Mouse (Mus musculus): Measurements from ENCODE around the gene Gm16503. TPM values are rescaled to one million over a fixed set of nuclear protein-coding genes. Genes with fewer than 3 reads are reported as not detected.
"Not testable (repeated sequence)": the region's sequence is repeated elsewhere in the genome, so short reads cannot be mapped to it uniquely, and the experiment has no call there.

Gm16503 gene
- 0.73 and 0.78 TPM in 2 replicates for polyA plus RNA-seq (2015; fragmentation: Nextera tagmentation; extraction: Ambion mirVana)

DNA sequence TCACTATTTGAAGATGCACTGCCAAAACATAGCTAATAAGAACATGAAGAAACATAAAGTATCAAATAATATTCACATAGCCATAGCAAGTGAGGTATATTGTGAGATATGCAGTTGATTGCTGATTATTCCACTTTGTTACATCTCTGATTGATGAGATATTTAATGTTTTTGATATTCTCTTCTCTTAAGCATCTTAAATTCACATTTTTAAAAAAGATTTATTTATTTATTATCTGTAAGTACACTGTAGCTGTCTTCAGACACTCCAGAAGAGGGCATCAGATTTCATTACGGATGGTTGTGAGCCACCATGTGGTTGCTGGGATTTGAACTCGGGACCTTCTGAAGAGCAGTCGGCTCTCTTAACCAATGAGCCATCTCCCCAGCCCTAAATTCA, at the start of gene Gm16503:
Gm16503 (plus strand) TSS at position 301 of the 400 bp plus-strand sequence.
- not testable (repeated sequence) for ATAC-seq

DNA sequence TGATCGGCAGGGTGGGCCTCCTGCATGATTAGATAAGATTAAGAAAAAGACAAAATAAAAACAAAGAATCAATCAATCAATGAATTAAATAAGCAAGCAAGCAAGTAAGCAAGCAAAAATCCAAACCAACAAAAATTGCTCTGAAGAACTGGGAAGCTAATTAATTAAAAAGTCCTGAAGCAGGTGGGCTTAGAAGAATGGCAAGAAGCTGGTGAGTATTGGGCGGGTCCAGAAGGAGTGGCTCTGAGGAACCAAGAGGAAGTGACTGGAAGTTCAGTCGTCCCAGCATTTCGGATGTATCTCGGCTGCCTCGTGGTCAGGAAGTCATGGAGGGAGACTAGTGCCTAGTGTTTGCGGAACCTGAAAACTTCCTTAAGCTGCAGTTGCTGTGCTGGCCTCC, 47.9 kb upstream of the Gm16503 start, which contains the start of gene Zfp982:
Zfp982 (plus strand) TSS at position 301 of the 400 bp plus-strand sequence.
- not testable (repeated sequence) for ATAC-seq; H3K4me2 ChIP-seq (ENCODE audit: low read length); H3K27me3 ChIP-seq (ENCODE audit: control insufficient read depth, insufficient read depth, low read depth, low read length); H3K4me3 ChIP-seq (ENCODE audit: low read depth, low read length); H3K4me1 ChIP-seq (ENCODE audit: control insufficient read depth, insufficient read depth, low read length); H3K36me3 ChIP-seq (ENCODE audit: control insufficient read depth, insufficient read depth, low read length); H3K9ac ChIP-seq (ENCODE audit: low read depth, low read length); H3K27ac ChIP-seq (ENCODE audit: low read length)
- WGBS = 87% methylated on average over 7 of the region's 7 CpGs
- peaks cover 45% of the 10 kb centered on the region for H3K9me3 ChIP-seq (replicated peaks; ENCODE audit: control insufficient read depth, low read length, poor library complexity, severe bottlenecking)

More for the DNA sequence above, at the start of gene Gm16503:
- 85% methylated on average over 3 of the region's 3 CpGs for WGBS
- not testable (repeated sequence) for H3K36me3 ChIP-seq (ENCODE audit: control insufficient read depth, insufficient read depth, low read length); H3K4me2 ChIP-seq (ENCODE audit: low read length); H3K4me1 ChIP-seq (ENCODE audit: control insufficient read depth, insufficient read depth, low read length); H3K27ac ChIP-seq (ENCODE audit: low read length); H3K4me3 ChIP-seq (ENCODE audit: low read depth, low read length); H3K9ac ChIP-seq (ENCODE audit: low read depth, low read length); H3K27me3 ChIP-seq (ENCODE audit: control insufficient read depth, insufficient read depth, low read depth, low read length)
- peaks cover 29% of the 10 kb centered on the region for H3K9me3 ChIP-seq (replicated peaks; ENCODE audit: control insufficient read depth, low read length, poor library complexity, severe bottlenecking)

DNA sequence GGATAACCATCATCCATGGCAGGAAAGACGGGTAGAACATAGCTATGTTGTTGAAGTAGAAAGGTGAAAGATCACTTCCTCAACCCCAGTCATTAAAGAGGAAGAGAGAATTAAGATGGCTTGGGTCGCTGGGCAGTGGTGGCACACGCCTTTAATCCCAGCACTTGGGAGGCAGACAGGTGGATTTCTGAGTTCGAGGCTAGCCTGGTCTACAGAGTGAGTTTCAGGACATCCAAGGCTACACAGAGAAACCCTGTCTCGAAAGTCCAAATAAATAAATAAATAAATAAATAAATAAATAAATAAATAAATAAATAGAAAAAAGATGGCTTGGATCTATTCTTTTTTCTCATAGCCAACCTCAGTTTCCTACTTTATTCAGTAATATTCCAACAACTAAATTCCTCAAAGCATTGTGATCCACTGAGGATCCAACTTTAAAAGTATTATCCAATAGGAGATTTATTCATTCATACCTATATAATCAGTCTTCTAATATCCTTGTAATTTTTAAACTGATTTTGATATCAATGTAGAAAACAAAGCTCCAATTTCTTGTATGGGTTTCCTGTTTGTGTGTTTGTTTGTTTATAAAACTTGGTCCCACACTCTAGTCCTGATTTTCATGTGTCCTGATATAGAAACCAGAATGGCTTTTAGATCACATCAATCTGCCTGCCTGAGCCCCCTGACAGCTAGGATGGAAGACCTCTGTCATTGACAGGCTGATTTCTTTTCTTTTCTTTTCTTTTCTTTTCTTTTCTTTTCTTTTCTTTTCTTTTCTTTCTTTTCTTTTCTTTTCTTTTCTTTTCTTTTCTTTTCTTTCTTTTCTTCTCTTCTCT, 41.0 kb upstream of the Gm16503 start:
- not testable (repeated sequence) for H3K36me3 ChIP-seq (ENCODE audit: control insufficient read depth, insufficient read depth, low read length); H3K27ac ChIP-seq (ENCODE audit: low read length); H3K9ac ChIP-seq (ENCODE audit: low read depth, low read length); ATAC-seq; H3K4me2 ChIP-seq (ENCODE audit: low read length); H3K4me1 ChIP-seq (ENCODE audit: control insufficient read depth, insufficient read depth, low read length); H3K27me3 ChIP-seq (ENCODE audit: control insufficient read depth, insufficient read depth, low read depth, low read length); H3K4me3 ChIP-seq (ENCODE audit: low read depth, low read length)
- H3K9me3 ChIP-seq (replicated peaks; ENCODE audit: control insufficient read depth, low read length, poor library complexity, severe bottlenecking) = peaks cover 17% of the 10 kb centered on the region
- WGBS = 90% methylated on average over 5 of the region's 5 CpGs

DNA sequence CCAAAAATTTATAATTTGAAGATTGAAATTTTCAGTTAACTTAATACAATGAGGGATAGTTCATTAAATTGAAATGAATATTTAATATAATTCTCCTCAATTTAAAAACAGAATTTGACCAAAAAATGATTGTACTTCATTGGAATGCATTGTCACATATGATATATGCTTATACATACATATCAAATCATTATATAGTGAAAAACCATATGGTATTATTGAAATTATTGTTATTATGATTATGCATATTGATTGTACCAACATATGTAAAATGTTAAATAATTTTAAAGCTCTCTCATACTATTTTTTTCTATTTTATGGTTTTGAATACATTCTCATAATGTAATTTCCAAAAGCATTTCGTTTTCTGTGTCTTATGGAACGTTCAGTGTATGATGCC, 30.8 kb upstream of the Gm16503 start:
- Histone ChIP-seq H3K9me3 (replicated peaks; ENCODE audit: control insufficient read depth, low read length, poor library complexity, severe bottlenecking) (peaks cover 23% of the 10 kb centered on the region), H3K27me3 (ENCODE audit: control insufficient read depth, insufficient read depth, low read depth, low read length) (no peaks in the 10 kb centered on the region), H3K4me1 (ENCODE audit: control insufficient read depth, insufficient read depth, low read length) (no peaks in the 10 kb centered on the region), H3K4me2 (ENCODE audit: low read length) (no peak overlapping the region), H3K4me3 (ENCODE audit: low read depth, low read length) (no peak overlapping the region), H3K36me3 (ENCODE audit: control insufficient read depth, insufficient read depth, low read length) (no peaks in the 10 kb centered on the region; the same call in 1 of the 2 replicates), H3K27ac (ENCODE audit: low read length) (no peak overlapping the region), H3K9ac (ENCODE audit: low read depth, low read length) (no peak overlapping the region)
- WGBS = 84% methylated on average over 2 of the region's 2 CpGs
- ATAC-seq = no peak

DNA sequence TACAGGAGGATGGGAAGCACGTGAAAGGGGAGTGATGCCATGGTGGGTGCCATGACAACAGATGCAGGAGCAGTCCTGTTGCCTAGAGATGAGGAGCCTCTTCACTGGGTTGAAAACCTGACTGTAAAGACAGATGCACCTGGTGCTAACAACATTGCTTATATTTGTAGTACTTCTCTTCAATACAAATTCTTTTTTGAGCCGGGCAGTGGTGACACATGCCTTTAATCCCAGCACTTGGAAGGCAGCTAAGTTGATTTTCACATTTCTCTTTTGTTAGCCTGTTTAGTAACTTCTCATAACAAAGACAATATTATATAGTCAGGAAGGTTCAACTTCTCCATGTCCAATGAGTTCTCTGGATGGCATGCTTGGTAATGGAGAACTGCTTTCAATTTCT, 21.0 kb upstream of the Gm16503 start:
- H3K36me3 ChIP-seq (ENCODE audit: control insufficient read depth, insufficient read depth, low read length) = no peaks in the 10 kb centered on the region
- H3K27me3 ChIP-seq (ENCODE audit: control insufficient read depth, insufficient read depth, low read depth, low read length) = no peaks in the 10 kb centered on the region
- ATAC-seq = no peak
- peaks cover 66% of the 10 kb centered on the region for H3K9me3 ChIP-seq (replicated peaks; ENCODE audit: control insufficient read depth, low read length, poor library complexity, severe bottlenecking)
- no peak overlapping the region for H3K4me3 ChIP-seq (ENCODE audit: low read depth, low read length)
- no peak overlapping the region for H3K4me2 ChIP-seq (ENCODE audit: low read length)
- no peak overlapping the region for H3K9ac ChIP-seq (ENCODE audit: low read depth, low read length)
- H3K4me1 ChIP-seq (ENCODE audit: control insufficient read depth, insufficient read depth, low read length) = no peaks in the 10 kb centered on the region
- WGBS = 71% methylated on average over 2 of the region's 2 CpGs
- no peak overlapping the region for H3K27ac ChIP-seq (ENCODE audit: low read length)

DNA sequence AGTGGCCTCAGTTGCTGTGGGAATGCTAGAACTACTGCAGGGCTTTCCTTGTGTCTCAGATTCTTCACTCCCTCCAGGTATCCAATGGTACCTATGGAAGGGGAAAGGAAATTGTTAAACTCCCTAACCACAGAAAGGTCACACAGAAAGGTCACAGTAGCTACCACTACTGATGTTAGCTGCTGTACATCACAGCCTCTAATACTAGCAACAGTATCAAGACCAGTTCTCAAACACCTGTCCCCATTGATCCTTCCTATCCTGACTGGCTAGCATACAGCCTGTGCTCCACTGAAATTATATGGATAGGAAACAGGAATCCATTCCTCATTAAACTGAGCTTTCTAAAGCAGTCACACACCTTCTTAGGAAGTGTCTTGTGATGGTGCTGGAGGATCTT, 19.9 kb upstream of the Gm16503 start:
- H3K4me1 ChIP-seq (ENCODE audit: control insufficient read depth, insufficient read depth, low read length) = no peaks in the 10 kb centered on the region
- no peaks in the 10 kb centered on the region for H3K27me3 ChIP-seq (ENCODE audit: control insufficient read depth, insufficient read depth, low read depth, low read length)
- H3K36me3 ChIP-seq (ENCODE audit: control insufficient read depth, insufficient read depth, low read length) = no peaks in the 10 kb centered on the region
- ATAC-seq = no peak
- no peak overlapping the region for H3K9ac ChIP-seq (ENCODE audit: low read depth, low read length)
- no peak overlapping the region for H3K4me3 ChIP-seq (ENCODE audit: low read depth, low read length)
- H3K9me3 ChIP-seq (replicated peaks; ENCODE audit: control insufficient read depth, low read length, poor library complexity, severe bottlenecking) = peaks cover 73% of the 10 kb centered on the region
- no peak overlapping the region for H3K27ac ChIP-seq (ENCODE audit: low read length)
- no peak overlapping the region for H3K4me2 ChIP-seq (ENCODE audit: low read length)

DNA sequence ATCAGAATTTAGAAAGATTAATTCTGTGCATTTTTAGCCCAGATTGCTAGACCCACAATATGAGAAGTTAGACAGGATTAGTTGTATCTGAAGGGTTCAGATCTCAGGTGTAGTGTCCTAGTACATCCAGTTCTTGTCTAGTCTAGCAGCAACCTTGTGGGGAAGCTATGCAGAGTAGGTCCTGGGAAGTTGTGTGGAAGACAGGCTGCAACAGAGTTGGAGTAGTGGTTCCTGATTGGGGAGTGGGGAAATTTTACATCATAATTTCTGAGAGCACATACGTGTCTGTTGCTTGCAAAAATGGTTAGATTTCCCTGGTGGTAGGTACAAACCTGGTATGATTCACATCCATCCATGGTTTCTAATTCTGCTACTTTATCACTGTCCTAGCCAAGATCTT, 14.9 kb upstream of the Gm16503 start:
- Histone ChIP-seq H3K36me3 (ENCODE audit: control insufficient read depth, insufficient read depth, low read length) (no peaks in the 10 kb centered on the region), H3K27me3 (ENCODE audit: control insufficient read depth, insufficient read depth, low read depth, low read length) (no peaks in the 10 kb centered on the region), H3K27ac (ENCODE audit: low read length) (no peak overlapping the region), H3K9ac (ENCODE audit: low read depth, low read length) (no peak overlapping the region), H3K4me1 (ENCODE audit: control insufficient read depth, insufficient read depth, low read length) (no peaks in the 10 kb centered on the region), H3K9me3 (replicated peaks; ENCODE audit: control insufficient read depth, low read length, poor library complexity, severe bottlenecking) (peaks cover 66% of the 10 kb centered on the region), H3K4me2 (ENCODE audit: low read length) (no peak overlapping the region), H3K4me3 (ENCODE audit: low read depth, low read length) (no peak overlapping the region)
- WGBS = 81% methylated on average over 1 of the region's 1 CpGs
- ATAC-seq = no peak

DNA sequence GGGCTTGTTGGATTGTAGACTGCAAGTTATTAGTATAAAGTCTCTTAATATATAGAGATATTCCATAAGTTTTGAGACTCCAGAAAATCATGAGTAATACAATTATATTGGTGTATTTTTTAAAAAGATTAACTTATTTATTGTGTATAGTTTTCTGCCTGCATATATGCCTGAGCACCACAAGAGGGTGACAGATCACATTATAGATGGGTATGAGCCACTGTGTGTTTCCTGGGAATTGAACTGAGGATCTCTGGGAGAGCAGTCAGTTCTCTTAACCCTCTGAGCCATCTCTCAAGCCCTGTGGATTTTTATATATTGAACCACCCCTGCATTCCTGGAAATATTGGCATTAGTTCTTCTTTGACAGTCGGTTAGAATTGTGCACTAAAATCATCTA, 9.7 kb upstream of the Gm16503 start:
- no peak for ATAC-seq
- 82% methylated on average over 1 of the region's 1 CpGs for WGBS
- Histone ChIP-seq H3K27ac (ENCODE audit: low read length) (no peak overlapping the region), H3K36me3 (ENCODE audit: control insufficient read depth, insufficient read depth, low read length) (no peaks in the 10 kb centered on the region), H3K4me1 (ENCODE audit: control insufficient read depth, insufficient read depth, low read length) (no peaks in the 10 kb centered on the region), H3K27me3 (ENCODE audit: control insufficient read depth, insufficient read depth, low read depth, low read length) (no peaks in the 10 kb centered on the region), H3K4me3 (ENCODE audit: low read depth, low read length) (no peak overlapping the region), H3K9me3 (replicated peaks; ENCODE audit: control insufficient read depth, low read length, poor library complexity, severe bottlenecking) (peaks cover 43% of the 10 kb centered on the region), H3K4me2 (ENCODE audit: low read length) (no peak overlapping the region), H3K9ac (ENCODE audit: low read depth, low read length) (no peak overlapping the region)

DNA sequence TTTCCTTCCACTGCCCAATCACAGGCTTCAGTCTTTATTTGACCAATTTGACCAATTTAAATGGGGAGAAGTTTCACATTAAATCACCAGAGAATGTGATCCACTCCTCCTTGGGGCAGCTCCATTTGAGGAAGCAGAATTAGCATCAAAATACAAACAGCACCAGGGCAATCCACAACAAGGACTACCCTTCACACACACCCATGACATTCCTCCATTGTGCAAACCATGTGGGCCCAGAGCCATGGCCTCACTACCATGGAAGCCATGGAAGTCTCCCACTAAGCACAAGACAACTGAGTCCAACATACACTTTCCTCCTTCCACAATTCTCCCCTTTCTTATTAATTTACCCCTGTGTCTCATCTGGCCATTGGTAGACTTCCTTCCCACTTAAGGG, 4.1 kb upstream of the Gm16503 start:
- H3K9ac ChIP-seq (ENCODE audit: low read depth, low read length); H3K36me3 ChIP-seq (ENCODE audit: control insufficient read depth, insufficient read depth, low read length); H3K4me2 ChIP-seq (ENCODE audit: low read length); H3K4me1 ChIP-seq (ENCODE audit: control insufficient read depth, insufficient read depth, low read length); ATAC-seq; H3K27me3 ChIP-seq (ENCODE audit: control insufficient read depth, insufficient read depth, low read depth, low read length); H3K27ac ChIP-seq (ENCODE audit: low read length); H3K4me3 ChIP-seq (ENCODE audit: low read depth, low read length): not testable (repeated sequence)
- H3K9me3 ChIP-seq (replicated peaks; ENCODE audit: control insufficient read depth, low read length, poor library complexity, severe bottlenecking) = peaks cover 28% of the 10 kb centered on the region

Data from midbrain, embryonic 16.5 days (tissue).